Mouse (Mus musculus): ENCODE data around the gene Mettl26. TPM values are rescaled to one million over a fixed set of nuclear protein-coding genes. Genes with fewer than 3 reads are reported as not detected.

Gene Mettl26
- polyA plus RNA-seq (2012; rRNA removed; ENCODE audit: low replicate concordance) = 47.8 and 80.7 TPM in 2 replicates

GRCm38 (mm10) chr17:25874721-25875170 lies at the start of gene Mettl26:
Mettl26 (plus strand) TSS chr17:25875074.

GRCm38 (mm10) chr17:25828712-25829557 lies 45.9 kb upstream of the Mettl26 start, which contains the start of gene Jmjd8:
Jmjd8 (plus strand) TSS chr17:25828867.

GRCm38 (mm10) chr17:25833291-25833663 lies 41.6 kb upstream of the Mettl26 start, which contains the start of gene Stub1:
Stub1 (minus strand) TSS chr17:25833404.

GRCm38 (mm10) chr17:25837076-25837410 lies 37.8 kb upstream of the Mettl26 start, which contains the start of gene Rhbdl1:
Rhbdl1 (minus strand) TSS chr17:25837295.

GRCm38 (mm10) chr17:25841117-25841880 lies 33.6 kb upstream of the Mettl26 start, which contains the start of gene Gm20683:
Gm20683 (minus strand) TSS chr17:25841763.

GRCm38 (mm10) chr17:25844396-25844901 lies 30.4 kb upstream of the Mettl26 start, which contains the start of gene Rhot2:
Rhot2 (minus strand) TSS chr17:25844851.

GRCm38 (mm10) chr17:25860832-25861703 lies 13.8 kb upstream of the Mettl26 start, which contains the start of gene Wdr90:
Wdr90 (minus strand) TSS chr17:25861501.

GRCm38 (mm10) chr17:25868601-25869191 lies 6.2 kb upstream of the Mettl26 start, which contains the start of gene Mcrip2:
Mcrip2 (minus strand) TSS chr17:25868764.

GRCm38 (mm10) chr17:25880196-25880910 lies 5.5 kb downstream of the Mettl26 start, which contains the start of gene Wfikkn1:
Wfikkn1 (minus strand) TSS chr17:25880858.

GRCm38 (mm10) chr17:25919144-25919785 lies 44.4 kb downstream of the Mettl26 start, which contains the start of gene Rab40c:
Rab40c (minus strand) TSS chr17:25919727.

Other genes starting within 250 kb of the Mettl26 start
- gene Gng13, start 157.9 kb upstream of the Mettl26 start, polyA plus RNA-seq (2012; rRNA removed; ENCODE audit: low replicate concordance) = not detected in 2 replicates
- 3.0 and 8.4 TPM in 2 replicates for gene Chtf18, start 147.7 kb upstream of the Mettl26 start, polyA plus RNA-seq (2012; rRNA removed; ENCODE audit: low replicate concordance)
- 33.3 and 43.5 TPM in 2 replicates for gene Rpusd1, start 147.4 kb upstream of the Mettl26 start, polyA plus RNA-seq (2012; rRNA removed; ENCODE audit: low replicate concordance)
- 0.26 and 0.95 TPM in 2 replicates for gene Mslnl, start 139.0 kb upstream of the Mettl26 start, polyA plus RNA-seq (2012; rRNA removed; ENCODE audit: low replicate concordance)
- 18.0 and 39.1 TPM in 2 replicates for gene Msln, start 120.7 kb upstream of the Mettl26 start, polyA plus RNA-seq (2012; rRNA removed; ENCODE audit: low replicate concordance)
- gene Narfl, start 101.3 kb upstream of the Mettl26 start, polyA plus RNA-seq (2012; rRNA removed; ENCODE audit: low replicate concordance) = 30.7 and 33.1 TPM in 2 replicates
- gene Haghl, start 89.4 kb upstream of the Mettl26 start, polyA plus RNA-seq (2012; rRNA removed; ENCODE audit: low replicate concordance) = 33.7 and 63.5 TPM in 2 replicates
- 0.13 TPM in 1 of 2 replicates, not detected in the other for gene Ccdc78, start 88.5 kb upstream of the Mettl26 start, polyA plus RNA-seq (2012; rRNA removed; ENCODE audit: low replicate concordance)
- 100 and 103 TPM in 2 replicates for gene Fam173a, start 82.2 kb upstream of the Mettl26 start, polyA plus RNA-seq (2012; rRNA removed; ENCODE audit: low replicate concordance)
- not detected in 2 replicates for gene AC134908.4, start 79.4 kb upstream of the Mettl26 start, polyA plus RNA-seq (2012; rRNA removed; ENCODE audit: low replicate concordance)
- gene Metrn, start 77.9 kb upstream of the Mettl26 start, polyA plus RNA-seq (2012; rRNA removed; ENCODE audit: low replicate concordance) = 31.8 and 52.1 TPM in 2 replicates
- gene Fbxl16, start 66.0 kb upstream of the Mettl26 start, polyA plus RNA-seq (2012; rRNA removed; ENCODE audit: low replicate concordance) = 1.3 and 10.1 TPM in 2 replicates
- 29.1 and 47.7 TPM in 2 replicates for gene Wdr24, start 51.4 kb upstream of the Mettl26 start, polyA plus RNA-seq (2012; rRNA removed; ENCODE audit: low replicate concordance)
- gene Jmjd8, start 46.2 kb upstream of the Mettl26 start, polyA plus RNA-seq (2012; rRNA removed; ENCODE audit: low replicate concordance) = 107 and 138 TPM in 2 replicates
- gene Stub1, start 41.7 kb upstream of the Mettl26 start, polyA plus RNA-seq (2012; rRNA removed; ENCODE audit: low replicate concordance) = 147 and 198 TPM in 2 replicates
- 63.1 and 173 TPM in 2 replicates for gene Rhbdl1, start 37.8 kb upstream of the Mettl26 start, polyA plus RNA-seq (2012; rRNA removed; ENCODE audit: low replicate concordance)
- gene Gm20683, start 33.3 kb upstream of the Mettl26 start, polyA plus RNA-seq (2012; rRNA removed; ENCODE audit: low replicate concordance) = 51.2 and 72.8 TPM in 2 replicates
- gene Rhot2, start 30.2 kb upstream of the Mettl26 start, polyA plus RNA-seq (2012; rRNA removed; ENCODE audit: low replicate concordance) = 48.9 and 77.3 TPM in 2 replicates
- gene Wdr90, start 13.6 kb upstream of the Mettl26 start, polyA plus RNA-seq (2012; rRNA removed; ENCODE audit: low replicate concordance) = 16.4 and 55.2 TPM in 2 replicates
- gene Mcrip2, start 6.3 kb upstream of the Mettl26 start, polyA plus RNA-seq (2012; rRNA removed; ENCODE audit: low replicate concordance) = 84.2 and 113 TPM in 2 replicates
- 0.54 and 1.1 TPM in 2 replicates for gene Wfikkn1, start 5.8 kb downstream of the Mettl26 start, polyA plus RNA-seq (2012; rRNA removed; ENCODE audit: low replicate concordance)
- 35.2 and 54.0 TPM in 2 replicates for gene Rab40c, start 44.7 kb downstream of the Mettl26 start, polyA plus RNA-seq (2012; rRNA removed; ENCODE audit: low replicate concordance)
- gene Pigq, start 69.9 kb downstream of the Mettl26 start, polyA plus RNA-seq (2012; rRNA removed; ENCODE audit: low replicate concordance) = 166 and 173 TPM in 2 replicates
- 1.0 TPM in 1 of 2 replicates, not detected in the other for gene Nhlrc4, start 69.9 kb downstream of the Mettl26 start, polyA plus RNA-seq (2012; rRNA removed; ENCODE audit: low replicate concordance)
- gene A930017K11Rik, start 77.5 kb downstream of the Mettl26 start, polyA plus RNA-seq (2012; rRNA removed; ENCODE audit: low replicate concordance) = 0.12 TPM in 1 of 2 replicates, not detected in the other
- gene Capn15, start 110.7 kb downstream of the Mettl26 start, polyA plus RNA-seq (2012; rRNA removed; ENCODE audit: low replicate concordance) = 22.9 and 54.5 TPM in 2 replicates
- gene Rab11fip3, start 194.5 kb downstream of the Mettl26 start, polyA plus RNA-seq (2012; rRNA removed; ENCODE audit: low replicate concordance) = 32.8 and 33.6 TPM in 2 replicates
- gene Decr2, start 215.3 kb downstream of the Mettl26 start, polyA plus RNA-seq (2012; rRNA removed; ENCODE audit: low replicate concordance) = 27.4 and 27.8 TPM in 2 replicates
- 24.8 and 57.1 TPM in 2 replicates for gene Nme4, start 220.5 kb downstream of the Mettl26 start, polyA plus RNA-seq (2012; rRNA removed; ENCODE audit: low replicate concordance)
- gene Tmem8, start 238.2 kb downstream of the Mettl26 start, polyA plus RNA-seq (2012; rRNA removed; ENCODE audit: low replicate concordance) = 15.5 and 21.6 TPM in 2 replicates
- gene Mrpl28, start 248.4 kb downstream of the Mettl26 start, polyA plus RNA-seq (2012; rRNA removed; ENCODE audit: low replicate concordance) = 95.3 and 97.5 TPM in 2 replicates

Data from subcutaneous adipose tissue, adult 2 months (tissue).